8 mouse cellular contexts compared by ENCODE assay signal in genomic region chr15:84412409-84412808, GRCm38 (mm10). TPM values are rescaled to one million over a fixed set of nuclear protein-coding genes. Genes with fewer than 3 reads are reported as not detected.
DNase-seq lines count a peak whose midpoint lies in the region; ATAC-seq lines count a peak whose summit lies in the region.

No protein-coding gene starts in this region.

- no peak for ATAC-seq in midbrain, embryonic 13.5 days
- no peak for ATAC-seq in midbrain, embryonic 15.5 days (replicated peaks)

- H3K27me3 ChIP-seq in midbrain, embryonic 10.5 days (ENCODE audit: low read depth, poor library complexity, severe bottlenecking) = peaks cover 35% of the 10 kb centered on the region
- H3K27me3 ChIP-seq in midbrain, embryonic 13.5 days = peaks cover 9% of the 10 kb centered on the region; the same call in 1 of the 2 replicates
- H3K27me3 ChIP-seq in midbrain, embryonic 15.5 days (replicated peaks) = no peaks in the 10 kb centered on the region

- H3K27ac ChIP-seq in midbrain, embryonic 10.5 days (replicated peaks) = peak overlapping the region; percentile 81
- no peak overlapping the region; the same call in 1 of the 2 replicates for H3K27ac ChIP-seq in midbrain, embryonic 13.5 days
- H3K27ac ChIP-seq in midbrain, embryonic 15.5 days = no peak overlapping the region

- no peak overlapping the region for H3K4me2 ChIP-seq in midbrain, embryonic 13.5 days (replicated peaks)
- H3K4me2 ChIP-seq in midbrain, embryonic 15.5 days = no peak overlapping the region

- H3K9me3 ChIP-seq in midbrain, embryonic 10.5 days (replicated peaks) = peaks cover 8% of the 10 kb centered on the region
- H3K9me3 ChIP-seq in midbrain, embryonic 13.5 days = no peaks in the 10 kb centered on the region
- H3K9me3 ChIP-seq in midbrain, embryonic 15.5 days = no peaks in the 10 kb centered on the region

- peaks cover 15% of the 10 kb centered on the region for H3K36me3 ChIP-seq in midbrain, embryonic 10.5 days
- H3K36me3 ChIP-seq in midbrain, embryonic 13.5 days = peaks cover 5% of the 10 kb centered on the region; the same call in 1 of the 2 replicates
- H3K36me3 ChIP-seq in midbrain, embryonic 15.5 days (replicated peaks) = 0 out of 2 replicates have a peak, but pooled peaks cover 4% of the 10 kb centered on the region

- peaks cover 76% of the 10 kb centered on the region for H3K4me1 ChIP-seq in midbrain, embryonic 10.5 days
- H3K4me1 ChIP-seq in midbrain, embryonic 13.5 days (replicated peaks) = peaks cover 71% of the 10 kb centered on the region
- peaks cover 51% of the 10 kb centered on the region for H3K4me1 ChIP-seq in midbrain, embryonic 15.5 days

- H3K9ac ChIP-seq in midbrain, embryonic 13.5 days (replicated peaks) = no peak overlapping the region
- no peak overlapping the region for H3K9ac ChIP-seq in midbrain, embryonic 15.5 days

- DNase-seq in midbrain, embryonic 10.5 days (ENCODE audit: low spot score) = peak; percentile 38
- peak; percentile 94 for DNase-seq in adrenal gland, adult 2 months
- peak; percentile 68 for DNase-seq in gastrocnemius, adult 18-20 months (ENCODE audit: low spot score)
- peak; percentile 38 for DNase-seq in kidney, adult 9 months
- peak; percentile 79 to 84 for DNase-seq in lung, adult 18-20 months
- DNase-seq in skeletal muscle tissue, adult 2 months (ENCODE audit: low read depth, low spot score) = peak; percentile 56

- no peak overlapping the region for H3K4me3 ChIP-seq in midbrain, embryonic 10.5 days
- no peak overlapping the region for H3K4me3 ChIP-seq in midbrain, embryonic 13.5 days (replicated peaks)
- no peak overlapping the region for H3K4me3 ChIP-seq in midbrain, embryonic 15.5 days

- 8% methylated on average over 6 of the region's 6 CpGs for WGBS in midbrain, embryonic 10.5 days
- WGBS in midbrain, embryonic 13.5 days = 26% methylated on average over 6 of the region's 6 CpGs
- WGBS in midbrain, embryonic 15.5 days = 19% methylated on average over 6 of the region's 6 CpGs

RNA-seq across cellular contexts. Expression of gene Shisal1, which starts 34.5 kb away (rescaled TPM):
- 5.7 and 11.4 TPM in 2 replicates for polyA plus RNA-seq in midbrain, embryonic 10.5 days (2016; fragmentation: Nextera tagmentation; extraction: Ambion mirVana)
- 10.8 and 11.1 TPM in 2 replicates for polyA plus RNA-seq in midbrain, embryonic 13.5 days (2015; fragmentation: Nextera tagmentation; extraction: Ambion mirVana)
- 1 to 10 TPM; 1.0 to 2.8 TPM for total RNA-seq in adrenal gland, adult 2 months (2021)
- polyA plus RNA-seq in adrenal gland, adult 2 months (2012; rRNA removed) = 1.8 and 1.9 TPM in 2 replicates
- total RNA-seq in gastrocnemius, adult 18-20 months (2021) = under 1 TPM; 0.38 to 0.57 TPM
- polyA plus RNA-seq in midbrain, embryonic 15.5 days (2015; fragmentation: Nextera tagmentation; extraction: Ambion mirVana) = 19.4 and 21.2 TPM in 2 replicates

Comparison
In these comparisons a context has a peak if more than half of its experiments do, and no peak if none do; other contexts are left out.
1. DNase-seq: peak in every context shown above with its lines; median percentile 94 in adrenal gland, adult 2 months; 82 in lung, adult 18-20 months; 68 in gastrocnemius, adult 18-20 months; 56 in skeletal muscle tissue, adult 2 months; 38 in midbrain, embryonic 10.5 days; 38 in kidney, adult 9 months.